Mouse (Mus musculus): ENCODE data around the gene Gm44511. TPM values are rescaled to one million over a fixed set of nuclear protein-coding genes. Genes with fewer than 3 reads are reported as not detected.
A peak's percentile ranks its signal among the peaks of the same experiment; 100 is the strongest.
"Not testable (repeated sequence)": the region's sequence is repeated elsewhere in the genome, so short reads cannot be mapped to it uniquely, and the experiment has no call there.

Gm44511 gene
- polyA plus RNA-seq, 1 experiment = not detected

DNA sequence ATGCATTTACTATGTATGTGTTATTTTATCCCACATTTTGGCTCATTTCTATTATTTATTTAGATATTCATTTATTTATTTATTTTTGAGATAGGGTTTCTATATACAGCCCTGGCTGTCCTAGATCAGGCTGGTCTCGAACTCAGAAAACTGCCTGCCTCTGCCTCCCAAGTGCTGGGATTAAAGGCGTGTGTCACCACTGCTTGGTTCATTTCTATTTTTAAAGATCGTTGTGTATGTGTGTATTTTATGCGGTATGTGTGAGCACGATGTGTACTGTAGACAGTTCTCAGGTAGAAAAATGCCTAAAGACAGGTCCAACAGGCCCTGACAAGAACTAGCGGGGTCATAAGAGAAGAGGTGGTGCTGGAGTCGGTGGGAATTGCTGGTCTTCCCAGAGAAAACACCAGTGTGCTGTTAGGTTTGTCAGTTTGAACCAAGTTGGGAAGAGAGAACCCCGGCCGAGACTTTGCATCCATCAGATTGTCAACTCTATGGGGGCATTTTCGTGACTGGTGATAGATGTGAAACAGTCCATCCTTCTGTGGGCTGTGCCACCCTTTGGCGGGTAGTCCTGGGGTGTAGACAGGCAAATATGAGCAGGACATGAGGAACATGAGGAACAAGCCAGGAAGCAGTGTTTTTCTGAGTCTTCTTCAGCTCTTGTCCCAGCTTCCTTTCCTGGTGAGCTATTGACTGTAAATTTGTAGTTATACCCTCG, 28.8 kb downstream of the Gm44511 start:
- DNase-seq (ENCODE audit: low read depth) = no peak
- TF ChIP-seq CTCF (IDR thresholded peaks at IDR 0.05; ENCODE audit: borderline replicate concordance, extremely low read depth, insufficient read depth, insufficient read length) (no peak), POLR2A (IDR thresholded peaks at IDR 0.05; ENCODE audit: borderline replicate concordance, extremely low read depth, insufficient read depth, insufficient read length, poor library complexity, severe bottlenecking) (no peak)

- TF ChIP-seq CTCF (IDR thresholded peaks at IDR 0.05; ENCODE audit: borderline replicate concordance, extremely low read depth, insufficient read depth, insufficient read length) = no peak
- TF ChIP-seq POLR2A (IDR thresholded peaks at IDR 0.05; ENCODE audit: borderline replicate concordance, extremely low read depth, insufficient read depth, insufficient read length, poor library complexity, severe bottlenecking) = no peak
- DNase-seq (ENCODE audit: low read depth) = no peak
Observed at GRCm38 (mm10) chr6:128796321-128796955, 29.7 kb downstream of the Gm44511 start.

DNA sequence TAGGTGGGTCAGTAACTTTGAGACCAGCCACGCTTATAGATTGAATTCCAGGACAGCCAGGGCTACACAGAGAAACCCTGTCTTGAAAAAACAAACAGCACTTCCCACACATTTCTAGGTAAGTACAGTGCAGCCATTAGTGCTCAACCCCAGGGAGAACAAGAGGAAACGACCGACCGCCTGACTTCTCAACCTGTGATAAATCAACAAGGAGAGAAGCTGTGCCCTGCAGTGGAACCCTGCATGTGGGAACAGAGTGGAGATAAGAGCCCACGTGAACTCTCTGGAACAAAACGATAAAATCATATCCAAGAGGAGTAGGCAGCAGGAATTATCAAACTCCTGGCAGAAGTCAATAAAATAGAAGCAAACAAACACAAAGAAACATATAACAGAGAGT, 32.4 kb downstream of the Gm44511 start:
- DNase-seq (ENCODE audit: low read depth) = no peak
- no peak for TF ChIP-seq CTCF (IDR thresholded peaks at IDR 0.05; ENCODE audit: borderline replicate concordance, extremely low read depth, insufficient read depth, insufficient read length)
- no peak for TF ChIP-seq POLR2A (IDR thresholded peaks at IDR 0.05; ENCODE audit: borderline replicate concordance, extremely low read depth, insufficient read depth, insufficient read length, poor library complexity, severe bottlenecking)

GRCm38 (mm10) chr6:128790491-128790994, 35.6 kb downstream of the Gm44511 start:
- not testable (repeated sequence) for DNase-seq (ENCODE audit: low read depth)

- no peak for DNase-seq (ENCODE audit: low read depth)
- TF ChIP-seq CTCF (IDR thresholded peaks at IDR 0.05; ENCODE audit: borderline replicate concordance, extremely low read depth, insufficient read depth, insufficient read length) = no peak
Observed at GRCm38 (mm10) chr6:128789115-128789514, 37.0 kb downstream of the Gm44511 start, which contains the start of gene Klrb1c. Gene Klrb1c, minus strand, starts transcription at chr6:128789215.

DNA sequence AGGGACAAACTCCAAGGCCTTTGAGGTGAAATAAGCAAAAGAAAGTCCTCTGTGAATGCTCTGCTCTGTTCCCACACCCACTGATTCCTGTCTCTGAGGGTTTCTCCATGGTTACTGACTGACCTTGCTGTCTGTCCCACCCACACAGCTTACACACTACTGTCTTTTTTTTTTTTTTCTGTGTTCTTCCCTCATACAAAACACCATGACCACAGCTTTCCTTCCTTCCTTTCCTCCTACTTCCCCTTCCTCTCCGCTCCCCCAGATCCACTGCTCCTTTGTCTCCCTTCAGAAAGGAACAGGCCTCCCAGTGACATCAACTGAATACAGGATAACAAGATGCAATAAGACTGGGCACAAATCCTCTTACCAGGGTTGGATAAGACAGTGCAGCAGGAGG, 37.6 kb downstream of the Gm44511 start:
- no peak for DNase-seq (ENCODE audit: low read depth)
- TF ChIP-seq POLR2A (IDR thresholded peaks at IDR 0.05; ENCODE audit: borderline replicate concordance, extremely low read depth, insufficient read depth, insufficient read length, poor library complexity, severe bottlenecking) = no peak
- TF ChIP-seq CTCF (IDR thresholded peaks at IDR 0.05; ENCODE audit: borderline replicate concordance, extremely low read depth, insufficient read depth, insufficient read length) = no peak

DNA sequence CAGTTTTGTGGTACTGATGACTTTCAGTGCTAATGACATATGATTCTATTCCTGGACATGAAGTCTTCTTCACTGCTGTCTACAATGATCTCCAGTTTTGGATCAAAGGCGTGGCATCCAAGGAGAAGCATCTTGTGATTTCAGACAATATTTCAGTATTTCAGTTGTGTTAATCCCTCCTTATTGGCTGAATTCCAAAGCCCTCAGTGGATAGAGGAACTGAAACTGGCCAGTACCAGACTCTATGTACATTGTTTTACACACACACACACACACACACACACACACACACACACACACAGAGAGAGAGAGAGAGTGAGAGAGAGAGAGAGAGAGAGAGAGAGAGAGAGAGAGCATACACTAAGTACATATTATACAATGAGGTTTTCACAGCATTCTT, 39.7 kb downstream of the Gm44511 start:
- not testable (repeated sequence) for DNase-seq (ENCODE audit: low read depth)

DNA sequence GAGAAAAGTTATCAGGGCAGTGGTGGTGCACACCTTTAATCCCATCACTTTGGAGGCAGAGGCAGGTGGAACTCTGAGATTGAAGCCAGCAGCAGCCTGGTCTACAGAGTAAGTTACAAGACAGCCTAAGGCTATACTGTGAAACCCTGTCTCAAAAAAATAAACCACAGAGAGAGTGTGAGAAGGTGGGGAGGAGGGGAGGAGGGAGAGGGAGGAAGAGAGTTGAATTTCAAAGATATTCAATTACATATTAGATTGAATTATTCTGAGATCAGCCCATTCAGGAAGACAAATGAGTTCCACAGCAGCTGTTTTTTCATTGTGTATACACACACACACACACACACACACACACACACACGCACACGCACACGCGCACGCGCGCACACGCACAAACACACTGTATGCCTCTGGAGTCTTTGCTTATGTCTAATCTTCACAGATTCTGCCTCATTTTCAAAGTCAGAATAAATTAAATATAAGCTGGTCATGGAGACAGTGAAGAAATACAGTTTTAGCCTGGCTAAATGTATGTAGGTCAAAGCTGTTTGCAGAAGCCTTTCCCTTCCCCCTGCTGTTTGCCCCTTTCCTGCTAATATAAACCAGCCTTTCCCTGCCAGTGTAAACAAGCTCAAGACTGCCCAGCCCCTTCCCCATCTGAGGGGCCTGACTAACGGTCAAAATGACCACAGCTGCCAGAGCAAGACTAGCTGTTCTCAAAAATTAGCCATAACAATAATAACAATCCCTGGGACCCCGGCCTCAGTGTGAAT, 56.4 kb downstream of the Gm44511 start:
- DNase-seq (ENCODE audit: low read depth) = peak; percentile 35
- TF ChIP-seq CTCF (IDR thresholded peaks at IDR 0.05; ENCODE audit: borderline replicate concordance, extremely low read depth, insufficient read depth, insufficient read length) (no peak), POLR2A (IDR thresholded peaks at IDR 0.05; ENCODE audit: borderline replicate concordance, extremely low read depth, insufficient read depth, insufficient read length, poor library complexity, severe bottlenecking) (no peak)

DNA sequence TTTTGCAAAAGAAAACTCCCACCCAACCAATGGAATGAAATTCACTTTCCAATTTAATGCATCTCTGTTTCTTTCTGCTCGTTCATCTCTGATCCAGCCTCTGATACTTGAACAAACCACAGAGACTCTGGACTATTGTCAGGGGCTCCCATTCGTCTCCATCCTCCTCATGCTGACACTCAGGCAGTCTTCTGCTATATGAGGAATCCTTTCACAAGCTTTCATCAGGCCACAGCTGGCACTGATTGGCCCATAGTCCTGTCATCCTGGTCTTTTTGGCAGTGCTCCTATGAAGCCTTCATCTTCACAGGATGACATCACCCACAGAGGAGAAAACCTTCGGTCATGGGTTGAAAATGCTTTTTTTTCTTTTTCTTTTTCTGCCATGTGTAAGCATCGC, 58.1 kb downstream of the Gm44511 start:
- TF ChIP-seq POLR2A (IDR thresholded peaks at IDR 0.05; ENCODE audit: borderline replicate concordance, extremely low read depth, insufficient read depth, insufficient read length, poor library complexity, severe bottlenecking) = no peak
- no peak for TF ChIP-seq CTCF (IDR thresholded peaks at IDR 0.05; ENCODE audit: borderline replicate concordance, extremely low read depth, insufficient read depth, insufficient read length)
- no peak for DNase-seq (ENCODE audit: low read depth)

- DNase-seq (ENCODE audit: low read depth) = peak; percentile 83
- peak; percentile 54; the same call in 1 of the 2 replicates for TF ChIP-seq CTCF (IDR thresholded peaks at IDR 0.05; ENCODE audit: borderline replicate concordance, extremely low read depth, insufficient read depth, insufficient read length)
Observed at GRCm38 (mm10) chr6:128766486-128767254, 59.4 kb downstream of the Gm44511 start.

- TF ChIP-seq POLR2A (IDR thresholded peaks at IDR 0.05; ENCODE audit: borderline replicate concordance, extremely low read depth, insufficient read depth, insufficient read length, poor library complexity, severe bottlenecking) = no peak
- TF ChIP-seq CTCF (IDR thresholded peaks at IDR 0.05; ENCODE audit: borderline replicate concordance, extremely low read depth, insufficient read depth, insufficient read length) = no peak
- DNase-seq (ENCODE audit: low read depth) = no peak
Observed at GRCm38 (mm10) chr6:128765211-128765610, 60.9 kb downstream of the Gm44511 start.

Data from brain, embryonic 14.5 days (tissue).